Mouse (Mus musculus) thymus, adult 2 months (tissue): ENCODE measurements around the gene Ift81. TPM values are rescaled to one million over a fixed set of nuclear protein-coding genes. Genes with fewer than 3 reads are reported as not detected.

Experiments used
- DNase-seq: peaks from one replicate; pipeline ENCODE4 v3.0.0; 2021
- H3K27ac ChIP-seq: fragments of 200-500 bp; 2 replicates; pipeline ENCODE4 v1.5.1; 2012; ENCODE audit warnings: low read length, control low read depth; ENCODE audit not compliant: control insufficient read depth, insufficient read depth
- H3K27me3 ChIP-seq: fragments of 200-500 bp; 2 replicates; pipeline ENCODE4 v1.6.1; 2012; ENCODE audit warnings: mild to moderate bottlenecking, low read length, moderate library complexity, mixed read lengths; ENCODE audit not compliant: control insufficient read depth, insufficient read depth
- H3K36me3 ChIP-seq: fragments of 200-500 bp; 2 replicates; pipeline ENCODE4 v1.6.1; 2012; ENCODE audit warnings: mild to moderate bottlenecking, low read length, moderate library complexity; ENCODE audit not compliant: control insufficient read depth, insufficient read depth
- H3K4me1 ChIP-seq: fragments of 200-500 bp; replicated peaks from 2 replicates; pipeline ENCODE4 v1.6.1; 2012; ENCODE audit warnings: low read length; ENCODE audit not compliant: control insufficient read depth, insufficient read depth
- H3K4me3 ChIP-seq: fragments of 200-500 bp; 2 replicates; pipeline ENCODE4 v1.5.1; 2012; ENCODE audit warnings: mild to moderate bottlenecking, low read length, control low read depth, moderate library complexity; ENCODE audit not compliant: control insufficient read depth, insufficient read depth
- CTCF ChIP-seq: fragments of 200-500 bp; IDR thresholded peaks from 2 replicates; pipeline ENCODE4 v1.5.1; 2012; ENCODE audit warnings: mild to moderate bottlenecking, control low read depth, low read length, moderate library complexity, borderline replicate concordance; ENCODE audit not compliant: control insufficient read depth, poor library complexity, insufficient read depth; ENCODE audit errors: extremely low read depth
- POLR2A ChIP-seq: fragments of 200-500 bp; IDR thresholded peaks from 2 replicates; pipeline ENCODE4 v1.6.1; 2012; ENCODE audit warnings: mild to moderate bottlenecking, low read length, control low read depth, moderate library complexity; ENCODE audit not compliant: control insufficient read depth, poor library complexity, insufficient read depth; ENCODE audit errors: extremely low read depth
- WGBS: fragments of 180-500 bp; shearing (Covaris S2); methylation state at CpG from one replicate; pipeline ENCODE4 v1.1.7; 2018; 5-methylcytosine and 5-hydroxymethylcytosine counted together
- polyA plus RNA-seq: library from polyadenylated mRNA; depleted of rRNA; stranded (reverse); fragments of >200 nt; gene quantifications from 2 replicates; pipeline ENCODE4 v1.2.3, GENCODE M21; 2012

Gene Ift81
- polyA plus RNA-seq, 1 experiment, result 1.6 TPM

DNA sequence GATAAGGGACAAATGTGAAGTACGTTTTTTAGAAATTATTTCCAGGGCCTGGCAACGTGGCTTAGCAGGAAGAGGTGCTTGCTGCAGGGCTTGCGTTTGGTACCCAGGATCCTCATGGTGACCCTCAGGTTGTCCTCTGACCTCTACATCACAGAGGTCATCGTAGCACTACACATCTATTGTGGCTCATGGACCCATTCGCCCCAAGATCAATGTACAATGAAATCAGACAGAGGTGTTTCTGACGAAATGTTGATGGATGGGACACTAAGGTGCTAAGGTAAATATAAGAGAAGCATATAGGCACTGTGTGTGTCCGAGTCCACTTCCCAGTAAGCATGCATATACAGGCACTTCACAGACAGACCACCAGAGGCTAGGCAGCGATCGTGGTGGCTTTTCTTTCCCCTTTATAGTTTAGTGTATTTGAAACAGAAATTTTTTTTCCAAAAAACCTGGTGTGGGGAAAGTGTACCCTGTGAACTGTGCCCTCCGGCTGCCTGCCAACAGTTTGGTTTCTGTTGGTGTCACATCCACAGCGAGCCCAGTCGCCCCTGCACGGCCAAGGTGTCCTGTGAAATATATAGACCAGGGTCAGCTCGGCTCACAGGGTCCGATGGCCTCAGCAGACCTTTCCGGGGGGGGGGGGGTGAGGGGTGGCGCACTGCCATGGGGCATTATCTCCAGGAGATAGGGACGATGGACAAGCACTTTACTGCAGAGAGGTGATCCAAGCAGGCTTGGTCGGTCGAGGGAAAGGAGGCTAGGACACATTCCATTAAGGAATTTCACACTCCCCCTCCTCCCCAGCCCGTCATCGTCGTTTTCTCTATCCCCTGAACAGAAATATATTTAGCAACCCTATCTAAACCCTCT, 93.8 kb downstream of the Ift81 start:
- Histone ChIP-seq H3K27me3 (no peaks in the 10 kb centered on the region), H3K36me3 (no peaks in the 10 kb centered on the region), H3K4me1 (peaks cover 11% of the 10 kb centered on the region), H3K4me3 (no peak overlapping the region), H3K27ac (no peak overlapping the region)
- no peak for DNase-seq
- 89% methylated on average over 23 of the region's 23 CpGs for WGBS
- TF ChIP-seq POLR2A, result no peak
- no peak for TF ChIP-seq CTCF

DNA sequence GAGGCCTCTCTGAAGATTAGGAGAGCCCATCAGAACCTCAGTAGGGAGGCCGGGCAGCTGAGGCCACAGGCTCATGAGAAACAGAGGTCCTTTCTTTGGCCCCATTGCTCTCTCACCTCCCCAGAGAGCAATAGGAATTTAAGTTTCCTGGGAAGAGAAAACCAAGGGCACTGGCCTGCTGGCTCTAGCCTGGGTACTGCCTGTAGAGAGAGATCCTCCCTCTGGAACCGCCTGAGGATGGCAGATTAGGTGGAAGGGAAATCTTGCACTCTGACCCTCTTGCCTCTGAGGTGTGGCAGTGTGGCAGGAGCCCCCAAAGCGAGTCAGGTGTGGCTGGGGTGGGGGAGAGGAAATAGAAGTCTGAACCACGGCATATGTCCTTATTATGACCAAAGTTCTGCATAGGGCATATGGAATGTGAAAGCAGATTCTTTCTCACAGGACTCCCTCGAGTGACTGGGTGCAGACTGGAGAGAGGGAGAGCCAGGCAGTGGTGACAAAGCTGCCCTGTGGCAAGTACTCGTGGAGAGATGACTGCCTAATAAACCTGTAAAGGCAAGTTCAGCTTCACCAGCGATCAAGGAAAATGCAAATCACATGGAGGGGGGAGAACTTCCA, 95.2 kb downstream of the Ift81 start:
- H3K4me1 ChIP-seq, result peaks cover 15% of the 10 kb centered on the region
- WGBS, result 62% methylated on average over 7 of the region's 7 CpGs

DNA sequence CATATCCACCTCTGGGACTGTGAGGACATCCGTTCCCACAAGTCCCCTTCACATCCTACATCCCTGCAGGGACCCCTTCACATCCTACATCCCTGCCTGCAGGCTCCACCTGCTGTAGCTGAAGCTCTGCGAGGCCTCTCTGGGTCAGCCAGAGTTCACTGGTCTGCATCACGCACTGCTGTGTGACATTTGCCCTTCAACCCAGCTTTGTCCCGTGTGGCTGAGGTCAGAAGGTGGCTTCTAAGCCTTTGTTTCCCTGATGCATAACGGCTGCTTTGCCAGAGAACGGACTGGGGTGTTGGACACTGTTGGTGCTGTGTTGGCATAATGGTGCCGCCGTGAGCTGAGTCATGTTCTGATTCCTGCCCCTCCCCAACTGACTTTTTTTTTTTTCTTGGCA, 96.1 kb downstream of the Ift81 start:
- Histone ChIP-seq H3K4me3 (no peak overlapping the region), H3K4me1 (peaks cover 18% of the 10 kb centered on the region), H3K27me3 (no peaks in the 10 kb centered on the region), H3K36me3 (no peaks in the 10 kb centered on the region), H3K27ac (no peak overlapping the region)
- no peak for TF ChIP-seq POLR2A
- no peak for TF ChIP-seq CTCF
- 92% methylated on average over 8 of the region's 8 CpGs for WGBS
- no peak for DNase-seq

More for the DNA sequence above, 95.2 kb downstream of the Ift81 start:
- no peaks in the 10 kb centered on the region for H3K27me3 ChIP-seq
- H3K4me3 ChIP-seq, result no peak overlapping the region
- TF ChIP-seq CTCF, result no peak
- TF ChIP-seq POLR2A, result no peak
- DNase-seq, result no peak
- no peaks in the 10 kb centered on the region for H3K36me3 ChIP-seq
- no peak overlapping the region for H3K27ac ChIP-seq

- H3K27ac ChIP-seq, result no peak overlapping the region
- 92% methylated on average over 5 of the region's 5 CpGs for WGBS
- no peak for TF ChIP-seq POLR2A
- no peak for TF ChIP-seq CTCF
- H3K27me3 ChIP-seq, result no peaks in the 10 kb centered on the region
- H3K36me3 ChIP-seq, result no peaks in the 10 kb centered on the region
- peaks cover 18% of the 10 kb centered on the region for H3K4me1 ChIP-seq
- H3K4me3 ChIP-seq, result no peak overlapping the region
- DNase-seq, result no peak
Observed at GRCm38 (mm10) chr5:122516901-122517300, 97.4 kb downstream of the Ift81 start.

DNA sequence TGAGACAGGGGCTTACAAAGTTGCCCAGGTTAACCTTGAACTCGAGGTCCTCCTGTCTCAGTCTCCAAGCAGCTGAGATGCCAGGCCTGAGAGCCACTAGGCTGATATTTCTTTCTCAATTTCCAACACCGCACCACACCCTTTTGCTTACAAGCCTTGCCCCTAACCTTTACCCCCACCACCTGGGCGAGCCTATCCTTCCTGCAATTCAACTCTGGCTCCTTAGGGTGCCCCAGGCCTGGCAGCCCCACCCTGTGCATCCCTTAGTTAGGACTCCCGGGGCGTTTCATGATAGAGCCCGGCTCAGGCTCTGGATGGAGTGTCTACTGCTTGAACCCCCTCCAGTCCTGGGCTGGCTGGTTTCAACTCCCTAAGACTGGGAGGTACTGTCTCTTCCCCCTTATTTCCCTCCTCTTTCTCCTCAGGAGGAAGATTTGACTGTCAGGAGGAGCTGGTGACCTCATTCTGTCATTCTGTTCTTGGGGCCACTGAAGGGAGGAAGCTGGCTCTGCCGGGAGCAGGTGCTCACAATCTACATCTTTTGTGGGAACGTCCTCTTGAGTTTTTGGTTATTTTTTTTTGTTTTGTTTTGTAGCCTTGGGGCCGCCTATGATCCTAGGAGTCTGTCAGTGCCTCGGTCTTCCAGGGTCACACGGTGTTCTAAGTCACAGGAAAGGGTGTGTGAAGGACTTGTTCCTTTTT, 98.1 kb downstream of the Ift81 start:
- 66% methylated on average over 11 of the region's 11 CpGs for WGBS

DNA sequence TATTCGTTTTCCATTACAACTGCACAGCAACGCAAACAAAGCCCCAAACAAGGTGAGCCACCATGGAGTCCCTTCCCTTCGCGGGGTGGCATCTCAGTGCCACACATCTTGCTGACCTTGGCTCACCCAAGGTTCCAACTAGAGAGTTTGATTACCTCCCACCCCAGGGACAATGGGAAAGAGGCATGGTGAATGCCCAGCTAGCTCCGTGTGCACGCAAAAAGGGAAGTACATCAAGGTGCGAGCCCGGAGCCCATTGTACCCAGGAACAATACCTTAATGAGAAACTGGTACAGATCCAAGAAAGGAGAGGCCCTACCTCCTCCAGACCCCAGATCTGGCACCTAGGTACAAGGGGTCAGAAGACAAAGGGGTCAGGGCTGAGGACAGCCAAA, 100.2 kb downstream of the Ift81 start:
- Histone ChIP-seq H3K27ac (no peak overlapping the region), H3K4me3 (peak overlapping the region; percentile 17), H3K36me3 (no peaks in the 10 kb centered on the region), H3K4me1 (peaks cover 28% of the 10 kb centered on the region), H3K27me3 (no peaks in the 10 kb centered on the region)
- WGBS, result 21% methylated on average over 8 of the region's 8 CpGs
- no peak for DNase-seq
- TF ChIP-seq CTCF (no peak), POLR2A (no peak)

More for the DNA sequence above, 98.1 kb downstream of the Ift81 start:
- Histone ChIP-seq H3K27ac (no peak overlapping the region), H3K4me3 (no peak overlapping the region), H3K4me1 (peaks cover 24% of the 10 kb centered on the region), H3K27me3 (no peaks in the 10 kb centered on the region), H3K36me3 (no peaks in the 10 kb centered on the region)
- DNase-seq, result no peak
- TF ChIP-seq CTCF (no peak), POLR2A (no peak)
